Mouse (Mus musculus) hindbrain, embryonic 10.5 days (tissue): ENCODE data around the gene Aicda. TPM values are rescaled to one million over a fixed set of nuclear protein-coding genes. Genes with fewer than 3 reads are reported as not detected.
"Not testable (repeated sequence)": the region's sequence is repeated elsewhere in the genome, so short reads cannot be mapped to it uniquely, and the experiment has no call there.

Source experiments
- DNase-seq: peaks from one replicate; pipeline ENCODE4 v3.0.0-alpha.2; 2017; ENCODE audit warnings: low spot score
- H3K27ac ChIP-seq: fragments of 300-500 bp; sonication (generic); 2 replicates; pipeline ENCODE4 v1.5.1; 2016; ENCODE audit warnings: mild to moderate bottlenecking, moderate library complexity
- H3K27me3 ChIP-seq: fragments of 300-500 bp; sonication (generic); 2 replicates; pipeline ENCODE4 v1.6.1; 2016; ENCODE audit warnings: mild to moderate bottlenecking; ENCODE audit not compliant: poor library complexity, insufficient read depth, severe bottlenecking
- H3K36me3 ChIP-seq: fragments of 300-500 bp; sonication (generic); 2 replicates; pipeline ENCODE4 v1.6.1; 2016; ENCODE audit warnings: mild to moderate bottlenecking, moderate library complexity
- H3K4me1 ChIP-seq: fragments of 300-500 bp; sonication (generic); replicated peaks from 2 replicates; pipeline ENCODE4 v1.6.1; 2016; ENCODE audit warnings: mild to moderate bottlenecking
- H3K4me3 ChIP-seq: fragments of 300-500 bp; sonication (generic); 2 replicates; pipeline ENCODE4 v1.5.1; 2016; ENCODE audit warnings: mild to moderate bottlenecking, moderate library complexity
- H3K9me3 ChIP-seq: fragments of 300-500 bp; sonication (generic); 2 replicates; pipeline ENCODE4 v1.6.1; 2016; ENCODE audit warnings: mild to moderate bottlenecking, moderate library complexity
- WGBS: fragments of 180-500 bp; shearing (Covaris S2); methylation state at CpG from one replicate; pipeline ENCODE4 v1.1.7; 2016; 5-methylcytosine and 5-hydroxymethylcytosine counted together
- polyA plus RNA-seq: library from polyadenylated mRNA; unstranded; fragments of >200 nt; fragmentation: Nextera tagmentation; extraction: Ambion mirVana; gene quantifications from 2 replicates; pipeline ENCODE4 v1.2.1, GENCODE M21; 2016

The Aicda gene
- polyA plus RNA-seq, result not detected in 2 replicates

DNA sequence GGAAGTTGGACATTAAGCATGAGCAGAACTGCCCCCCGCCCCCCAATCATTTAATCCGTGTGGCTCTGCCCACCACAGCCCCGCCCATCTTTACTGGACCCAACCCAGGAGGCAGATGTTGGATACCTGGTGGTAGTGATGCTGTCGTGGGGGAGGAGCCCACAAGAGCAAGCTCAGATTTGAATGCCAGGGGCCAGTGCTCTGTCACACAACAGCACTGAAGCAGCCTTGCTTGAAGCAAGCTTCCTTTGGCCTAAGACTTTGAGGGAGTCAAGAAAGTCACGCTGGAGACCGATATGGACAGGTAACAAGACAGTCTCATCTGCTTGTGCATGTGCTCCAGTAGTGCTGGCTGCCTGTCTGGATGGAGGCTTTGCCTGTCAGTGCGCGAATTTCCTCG is at the start of gene Aicda:
TSS of gene Aicda (plus strand) at position 196 of the 400 bp plus-strand sequence.
- H3K36me3 ChIP-seq, result no peaks in the 10 kb centered on the region
- no peaks in the 10 kb centered on the region; the same call in 1 of the 2 replicates for H3K27me3 ChIP-seq
- no peak within 1 kb of the TSS for H3K27ac ChIP-seq
- H3K4me1 ChIP-seq, result 0 out of 2 replicates have a peak, but pooled peaks cover 3% of the 10 kb centered on the region
- DNase-seq, result no peak
- H3K4me3 ChIP-seq, result no peak within 1 kb of the TSS
- WGBS, result 58% methylated on average over 9 of the region's 9 CpGs
- no peaks in the 10 kb centered on the region for H3K9me3 ChIP-seq

DNA sequence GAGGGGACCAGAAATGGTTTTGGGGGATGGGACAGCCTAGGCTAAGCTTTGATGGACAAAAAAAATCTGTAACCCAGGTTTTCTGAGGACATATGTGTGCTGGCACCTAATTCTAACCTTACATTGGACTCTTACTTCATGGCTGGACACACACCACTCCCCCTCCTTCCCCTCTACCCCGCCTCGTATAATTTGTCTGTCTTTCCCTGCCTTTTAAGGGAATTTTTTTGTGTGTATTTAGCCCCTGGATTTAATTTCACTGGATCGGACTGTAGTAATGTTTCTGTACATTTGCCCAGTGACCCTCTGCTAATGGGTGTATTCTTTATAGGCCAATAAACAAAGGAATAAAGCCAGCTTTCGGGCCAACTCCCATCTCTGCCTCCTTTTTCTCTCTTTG is 48.6 kb upstream of the Aicda start:
- 79% methylated on average over 4 of the region's 4 CpGs for WGBS
- Histone ChIP-seq H3K4me1 (no peaks in the 10 kb centered on the region), H3K36me3 (no peaks in the 10 kb centered on the region), H3K4me3 (no peak overlapping the region), H3K27me3 (no peaks in the 10 kb centered on the region), H3K9me3 (no peaks in the 10 kb centered on the region), H3K27ac (no peak overlapping the region)
- DNase-seq, result no peak

DNA sequence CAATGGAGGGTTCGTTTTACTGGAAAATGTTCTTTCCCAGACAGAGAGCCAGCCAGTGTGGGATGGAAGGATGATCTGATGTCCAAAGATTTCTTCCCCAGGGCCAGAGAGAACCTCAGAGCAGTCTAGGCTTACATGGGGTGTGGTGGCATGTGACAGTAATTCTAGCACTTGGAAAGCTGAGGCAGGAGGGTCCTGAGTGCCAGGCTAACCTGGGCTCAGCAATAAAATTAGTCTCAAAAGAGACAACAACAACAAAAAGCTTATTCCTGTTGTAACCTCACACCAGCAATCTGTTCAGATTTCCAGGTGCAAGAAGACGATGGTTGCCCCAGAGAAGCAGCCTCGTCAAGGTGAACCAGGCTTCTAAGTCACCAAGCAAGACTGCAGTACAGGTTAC is 48.1 kb upstream of the Aicda start, which contains the start of gene Mfap5:
TSS of gene Mfap5 (plus strand) at position 301 of the 400 bp plus-strand sequence.
- whole genome bisulfite sequencing, result 87% methylated on average over 3 of the region's 3 CpGs
- Histone ChIP-seq H3K4me3 (no peak within 1 kb of the TSS), H3K4me1 (no peaks in the 10 kb centered on the region), H3K27ac (no peak within 1 kb of the TSS), H3K27me3 (no peaks in the 10 kb centered on the region), H3K9me3 (no peaks in the 10 kb centered on the region), H3K36me3 (no peaks in the 10 kb centered on the region)
- no peak for DNase-seq

DNA sequence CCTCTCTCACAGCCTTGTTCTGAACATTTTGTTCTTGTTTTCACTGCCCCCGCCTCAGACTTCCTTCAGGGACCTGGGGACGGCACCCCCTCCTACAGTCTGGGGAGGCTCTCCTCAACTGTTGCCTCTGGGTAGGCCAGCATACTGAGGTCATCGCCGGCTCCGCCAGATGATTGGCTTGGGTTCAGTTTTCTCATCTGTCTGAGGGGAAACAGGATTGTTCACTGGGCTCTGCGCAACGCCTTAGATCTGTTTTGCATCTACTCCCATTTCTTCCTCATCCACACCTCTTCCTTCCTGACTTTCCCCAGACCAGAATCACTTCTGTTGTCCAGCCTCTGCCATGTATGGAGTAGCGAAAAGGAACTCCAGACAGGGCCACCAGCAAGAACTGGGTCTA is 45.1 kb upstream of the Aicda start:
- Histone ChIP-seq H3K27ac (no peak overlapping the region), H3K4me3 (no peak overlapping the region), H3K4me1 (peaks cover 4% of the 10 kb centered on the region; the same call in 1 of the 2 replicates), H3K9me3 (no peaks in the 10 kb centered on the region), H3K27me3 (no peaks in the 10 kb centered on the region), H3K36me3 (no peaks in the 10 kb centered on the region)
- no peak for DNase-seq
- WGBS, result 86% methylated on average over 8 of the region's 8 CpGs

DNA sequence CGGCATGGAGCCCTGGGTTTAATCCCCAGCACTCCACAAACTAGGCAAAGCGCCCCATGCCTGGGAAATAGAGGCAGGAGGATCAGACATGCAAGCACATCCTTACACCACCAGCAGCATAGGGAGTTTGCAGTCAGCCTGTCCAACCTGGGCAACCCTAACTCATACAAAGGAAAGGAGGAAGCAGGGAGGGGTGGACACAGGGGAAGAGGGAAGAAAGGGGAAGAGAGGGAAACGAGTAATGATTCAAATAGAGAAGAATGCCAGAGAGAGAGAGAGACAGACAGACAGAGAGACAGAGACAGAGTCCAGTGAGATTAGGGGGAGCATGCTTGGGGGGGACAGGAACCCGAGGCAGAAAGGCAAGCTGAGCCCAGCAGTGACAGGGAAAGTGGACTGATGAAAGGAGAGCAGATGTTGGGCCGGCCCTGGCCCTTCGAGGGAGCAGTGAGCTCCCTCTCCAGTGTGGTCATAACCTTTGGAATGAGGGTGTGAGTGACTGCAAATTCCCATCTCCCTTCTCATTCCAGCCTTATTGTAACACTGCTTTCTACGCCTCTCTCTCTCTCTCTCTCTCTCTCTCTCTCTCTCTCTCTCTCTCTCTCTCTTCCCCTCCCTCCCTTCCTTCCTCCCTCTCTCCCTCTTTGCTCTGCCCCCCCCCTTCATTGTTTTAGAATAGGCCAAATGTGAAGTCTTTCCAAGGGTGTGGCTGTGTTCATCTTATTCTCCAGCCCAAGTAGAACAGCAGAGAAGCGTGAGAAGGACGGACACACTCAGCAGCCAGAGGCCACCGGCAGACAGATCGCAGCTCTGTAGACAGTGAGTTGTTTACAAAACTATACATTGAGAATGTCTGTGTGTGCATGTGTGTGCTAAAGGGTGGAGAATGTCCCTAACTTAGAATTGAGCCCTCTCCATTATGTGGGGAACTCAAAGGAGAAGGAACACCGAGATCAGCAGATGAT is 40.4 kb upstream of the Aicda start:
- Histone ChIP-seq H3K27me3 (no peaks in the 10 kb centered on the region), H3K4me3 (no peak overlapping the region), H3K9me3 (no peaks in the 10 kb centered on the region), H3K4me1 (peaks cover 4% of the 10 kb centered on the region; the same call in 1 of the 2 replicates), H3K36me3 (no peaks in the 10 kb centered on the region), H3K27ac (no peak overlapping the region)
- 72% methylated on average over 12 of the region's 12 CpGs for WGBS
- DNase-seq, result no peak

DNA sequence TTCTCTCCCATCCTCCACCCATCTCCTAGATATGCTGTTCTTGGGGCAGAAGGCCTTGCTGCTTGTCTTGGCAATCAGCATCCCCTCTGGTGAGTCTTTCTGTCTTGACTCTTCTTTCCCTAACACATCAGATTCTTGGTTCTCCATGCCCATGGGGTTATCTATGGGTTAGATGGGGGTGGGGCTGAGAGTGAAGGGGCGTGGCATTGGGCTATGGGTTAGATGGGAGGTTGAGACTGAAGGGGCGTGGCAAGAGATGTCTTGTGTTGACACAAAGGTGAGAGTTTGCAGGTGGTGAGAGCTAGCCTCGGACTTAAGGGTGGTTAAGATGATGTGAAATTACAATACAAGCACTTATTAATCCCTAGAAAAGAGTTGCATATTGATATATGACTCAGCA is 39.3 kb upstream of the Aicda start:
- Histone ChIP-seq H3K36me3 (no peaks in the 10 kb centered on the region), H3K4me1 (peaks cover 4% of the 10 kb centered on the region; the same call in 1 of the 2 replicates), H3K4me3 (no peak overlapping the region), H3K27me3 (no peaks in the 10 kb centered on the region), H3K9me3 (no peaks in the 10 kb centered on the region), H3K27ac (no peak overlapping the region)
- DNase-seq, result no peak
- WGBS, result 79% methylated on average over 3 of the region's 3 CpGs

DNA sequence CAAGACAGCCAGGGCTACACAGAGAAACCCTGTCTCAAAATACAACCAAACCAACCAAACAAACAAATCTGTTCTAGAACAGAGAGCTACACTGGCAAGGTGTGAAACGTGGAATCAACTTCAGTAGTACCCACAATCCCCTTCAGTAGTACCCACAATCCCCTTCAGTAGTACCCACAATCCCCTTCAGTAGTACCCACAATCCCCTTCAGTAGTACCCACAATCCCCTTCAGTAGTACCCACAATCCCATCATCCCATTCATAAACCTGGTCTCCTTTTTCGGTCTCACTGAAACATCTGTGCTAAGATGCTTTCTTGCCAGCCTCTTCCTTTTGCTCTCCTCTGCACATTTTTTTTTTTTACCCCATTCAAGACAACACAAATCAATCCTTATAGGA is 37.8 kb upstream of the Aicda start:
- DNase-seq, H3K4me3 ChIP-seq, H3K4me1 ChIP-seq, H3K9me3 ChIP-seq, H3K27me3 ChIP-seq, H3K36me3 ChIP-seq, H3K27ac ChIP-seq: not testable (repeated sequence)
- WGBS, result 87% methylated on average over 2 of the region's 2 CpGs

DNA sequence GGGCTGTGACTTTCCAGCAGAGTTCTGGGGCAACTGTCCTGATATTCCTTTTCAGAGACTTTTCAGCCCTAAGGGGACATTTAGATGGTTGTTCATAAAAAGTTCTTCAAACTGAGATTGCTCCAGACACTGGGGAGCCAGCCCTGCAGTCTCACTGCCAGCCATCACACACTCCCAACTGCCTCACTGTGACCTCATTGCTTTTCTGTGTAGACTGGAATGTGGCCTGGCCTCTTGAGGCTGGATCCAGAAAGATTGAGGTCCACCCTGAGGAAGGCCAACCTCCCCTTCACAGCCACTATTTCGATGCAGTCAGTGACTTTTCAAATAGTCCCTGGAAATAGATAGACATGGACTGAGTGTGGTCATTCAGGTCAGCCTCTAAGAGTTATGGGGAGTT is 35.9 kb upstream of the Aicda start:
- Histone ChIP-seq H3K27me3 (no peaks in the 10 kb centered on the region), H3K4me1 (peaks cover 4% of the 10 kb centered on the region; the same call in 1 of the 2 replicates)
- 93% methylated on average over 1 of the region's 1 CpGs for WGBS

DNA sequence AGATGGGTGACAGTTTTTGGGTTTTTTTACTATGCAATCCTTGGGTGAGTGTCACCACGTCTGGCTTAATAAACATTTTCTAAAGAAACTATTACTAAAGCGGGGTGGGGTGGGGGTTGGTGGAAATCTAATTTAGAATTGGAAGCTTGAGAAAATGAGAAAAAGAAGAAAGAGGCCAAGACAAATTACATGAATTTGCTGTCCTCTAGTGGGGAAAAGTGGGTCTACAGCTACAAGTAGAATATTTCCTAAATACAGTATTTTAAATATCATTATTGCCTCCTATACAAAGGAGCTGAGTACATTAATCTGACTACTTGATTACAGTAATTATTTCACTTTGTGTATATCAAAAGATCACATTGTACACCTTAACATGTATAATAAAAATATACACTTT is 34.2 kb upstream of the Aicda start:
- no peak for DNase-seq
- Histone ChIP-seq H3K4me1 (no peaks in the 10 kb centered on the region), H3K9me3 (no peaks in the 10 kb centered on the region), H3K36me3 (no peaks in the 10 kb centered on the region), H3K27ac (no peak overlapping the region), H3K4me3 (no peak overlapping the region), H3K27me3 (no peaks in the 10 kb centered on the region)
- 53% methylated on average over 2 of the region's 2 CpGs for WGBS

More for the DNA sequence above, 35.9 kb upstream of the Aicda start:
- no peak overlapping the region for H3K27ac ChIP-seq
- no peak for DNase-seq
- no peaks in the 10 kb centered on the region for H3K36me3 ChIP-seq
- no peak overlapping the region for H3K4me3 ChIP-seq
- no peaks in the 10 kb centered on the region for H3K9me3 ChIP-seq

DNA sequence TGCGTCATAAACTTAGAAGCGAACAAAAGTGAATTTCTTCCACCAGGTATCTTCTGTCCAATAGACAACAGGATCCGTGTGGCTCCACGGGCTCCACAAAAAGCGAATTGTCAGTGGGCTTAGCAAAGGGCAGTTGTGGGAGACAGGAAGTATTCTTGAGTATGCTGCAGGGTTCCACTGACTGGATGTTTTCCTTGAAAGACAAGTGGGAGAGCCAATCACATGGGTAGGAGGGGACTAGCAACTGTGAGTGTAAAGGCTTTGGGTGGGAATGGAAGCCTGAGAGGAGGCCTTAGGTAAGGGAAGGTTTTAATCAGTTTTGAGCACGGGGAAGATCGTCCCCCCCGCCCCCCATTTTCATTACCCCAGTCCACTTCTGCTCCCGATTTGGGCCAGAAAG is 31.0 kb upstream of the Aicda start:
- Histone ChIP-seq H3K27me3 (no peaks in the 10 kb centered on the region), H3K9me3 (no peaks in the 10 kb centered on the region), H3K4me1 (no peaks in the 10 kb centered on the region), H3K27ac (no peak overlapping the region), H3K4me3 (no peak overlapping the region), H3K36me3 (no peaks in the 10 kb centered on the region)
- DNase-seq, result peak; percentile 5
- 74% methylated on average over 9 of the region's 9 CpGs for WGBS

DNA sequence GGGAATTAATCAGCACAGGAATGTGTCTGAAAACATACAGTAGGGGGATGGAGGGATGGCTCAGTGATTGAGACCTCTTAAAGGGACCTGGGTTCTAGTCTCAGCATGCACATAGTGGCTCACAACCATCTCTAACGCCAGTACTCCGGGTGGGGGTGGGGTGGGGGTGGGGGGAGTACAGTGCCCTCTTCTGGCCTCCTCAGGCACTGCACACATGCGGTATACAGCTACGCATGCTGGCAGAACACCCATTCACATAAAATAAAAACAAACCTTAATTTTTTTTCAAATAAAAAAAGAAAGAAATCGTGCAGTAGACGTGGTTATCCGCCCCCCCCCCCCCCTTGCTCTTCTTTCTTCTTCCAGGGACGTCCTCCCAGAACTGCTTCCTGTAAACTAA is 30.3 kb upstream of the Aicda start:
- 78% methylated on average over 8 of the region's 8 CpGs for WGBS
- H3K27ac ChIP-seq, result no peak overlapping the region
- H3K9me3 ChIP-seq, result no peaks in the 10 kb centered on the region

DNA sequence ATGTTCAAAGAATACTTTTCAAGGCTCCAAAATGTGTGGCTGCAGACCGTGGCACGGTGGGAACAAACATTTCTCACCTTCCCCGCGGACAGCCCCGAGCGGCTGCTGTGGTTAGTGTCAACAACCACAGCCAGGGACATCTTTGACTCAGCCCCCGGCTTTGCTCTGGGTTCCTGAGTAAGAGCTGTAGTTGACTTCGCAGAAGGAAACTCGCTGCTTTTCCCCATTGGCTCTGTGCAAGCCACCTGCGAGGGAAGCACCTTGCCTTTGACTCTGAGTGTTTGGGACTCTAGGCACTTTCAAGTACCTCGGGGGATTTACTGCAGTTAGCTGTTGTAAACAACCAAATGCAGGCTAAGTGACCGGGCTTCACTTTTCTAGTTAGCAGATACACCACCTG is 26.0 kb upstream of the Aicda start:
- H3K27me3 ChIP-seq, result no peaks in the 10 kb centered on the region
- no peak for DNase-seq
- no peak overlapping the region for H3K27ac ChIP-seq
- no peaks in the 10 kb centered on the region for H3K9me3 ChIP-seq
- 63% methylated on average over 12 of the region's 12 CpGs for WGBS
- no peaks in the 10 kb centered on the region for H3K36me3 ChIP-seq
- H3K4me3 ChIP-seq, result no peak overlapping the region
- H3K4me1 ChIP-seq, result no peaks in the 10 kb centered on the region

More for the DNA sequence above, 30.3 kb upstream of the Aicda start:
- H3K4me1 ChIP-seq, result no peaks in the 10 kb centered on the region
- no peak overlapping the region for H3K4me3 ChIP-seq
- no peak for DNase-seq
- no peaks in the 10 kb centered on the region for H3K27me3 ChIP-seq
- no peaks in the 10 kb centered on the region for H3K36me3 ChIP-seq

DNA sequence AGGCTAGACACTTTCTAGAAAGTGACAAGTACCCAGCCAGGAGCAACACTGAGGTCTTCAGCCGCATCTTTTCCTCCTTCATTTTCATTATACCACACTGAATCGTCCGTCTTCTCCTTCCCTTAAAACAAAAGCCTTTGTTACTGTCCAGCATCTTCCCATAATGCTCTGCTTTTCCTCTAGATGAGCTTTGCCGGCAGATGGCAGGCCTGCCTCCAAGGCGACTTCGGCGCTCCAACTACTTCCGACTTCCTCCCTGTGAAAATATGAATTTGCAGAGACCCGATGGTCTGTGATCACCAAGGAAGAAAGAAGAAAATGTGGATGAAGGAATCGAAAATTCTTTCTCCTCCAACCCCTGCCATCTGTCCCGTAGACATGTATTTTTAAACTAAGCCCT is 25.5 kb upstream of the Aicda start:
- no peaks in the 10 kb centered on the region for H3K36me3 ChIP-seq
- 80% methylated on average over 11 of the region's 11 CpGs for WGBS
- DNase-seq, result no peak

More for the DNA sequence above, 25.5 kb upstream of the Aicda start:
- Histone ChIP-seq H3K4me1 (peaks cover 5% of the 10 kb centered on the region), H3K4me3 (no peak overlapping the region), H3K27me3 (no peaks in the 10 kb centered on the region), H3K9me3 (no peaks in the 10 kb centered on the region), H3K27ac (no peak overlapping the region)
